Mouse (Mus musculus) hindbrain, embryonic 10.5 days (tissue): ENCODE results near the gene Tbc1d22a. TPM values are rescaled to one million over a fixed set of nuclear protein-coding genes. Genes with fewer than 3 reads are reported as not detected.

ENCODE experiments used
- DNase-seq: peaks from one replicate; pipeline ENCODE4 v3.0.0-alpha.2; 2017; ENCODE audit warnings: low spot score
- H3K27ac ChIP-seq: fragments of 300-500 bp; sonication (generic); 2 replicates; pipeline ENCODE4 v1.5.1; 2016; ENCODE audit warnings: mild to moderate bottlenecking, moderate library complexity
- H3K27me3 ChIP-seq: fragments of 300-500 bp; sonication (generic); 2 replicates; pipeline ENCODE4 v1.6.1; 2016; ENCODE audit warnings: mild to moderate bottlenecking; ENCODE audit not compliant: poor library complexity, insufficient read depth, severe bottlenecking
- H3K36me3 ChIP-seq: fragments of 300-500 bp; sonication (generic); 2 replicates; pipeline ENCODE4 v1.6.1; 2016; ENCODE audit warnings: mild to moderate bottlenecking, moderate library complexity
- H3K4me1 ChIP-seq: fragments of 300-500 bp; sonication (generic); replicated peaks from 2 replicates; pipeline ENCODE4 v1.6.1; 2016; ENCODE audit warnings: mild to moderate bottlenecking
- H3K4me3 ChIP-seq: fragments of 300-500 bp; sonication (generic); 2 replicates; pipeline ENCODE4 v1.5.1; 2016; ENCODE audit warnings: mild to moderate bottlenecking, moderate library complexity
- H3K9me3 ChIP-seq: fragments of 300-500 bp; sonication (generic); 2 replicates; pipeline ENCODE4 v1.6.1; 2016; ENCODE audit warnings: mild to moderate bottlenecking, moderate library complexity
- WGBS: fragments of 180-500 bp; shearing (Covaris S2); methylation state at CpG from one replicate; pipeline ENCODE4 v1.1.7; 2016; 5-methylcytosine and 5-hydroxymethylcytosine counted together
- polyA plus RNA-seq: library from polyadenylated mRNA; unstranded; fragments of >200 nt; fragmentation: Nextera tagmentation; extraction: Ambion mirVana; gene quantifications from 2 replicates; pipeline ENCODE4 v1.2.1, GENCODE M21; 2016

Gene Tbc1d22a
- polyA plus RNA-seq, 1 experiment from 2014 or later: 13.4 TPM

DNA sequence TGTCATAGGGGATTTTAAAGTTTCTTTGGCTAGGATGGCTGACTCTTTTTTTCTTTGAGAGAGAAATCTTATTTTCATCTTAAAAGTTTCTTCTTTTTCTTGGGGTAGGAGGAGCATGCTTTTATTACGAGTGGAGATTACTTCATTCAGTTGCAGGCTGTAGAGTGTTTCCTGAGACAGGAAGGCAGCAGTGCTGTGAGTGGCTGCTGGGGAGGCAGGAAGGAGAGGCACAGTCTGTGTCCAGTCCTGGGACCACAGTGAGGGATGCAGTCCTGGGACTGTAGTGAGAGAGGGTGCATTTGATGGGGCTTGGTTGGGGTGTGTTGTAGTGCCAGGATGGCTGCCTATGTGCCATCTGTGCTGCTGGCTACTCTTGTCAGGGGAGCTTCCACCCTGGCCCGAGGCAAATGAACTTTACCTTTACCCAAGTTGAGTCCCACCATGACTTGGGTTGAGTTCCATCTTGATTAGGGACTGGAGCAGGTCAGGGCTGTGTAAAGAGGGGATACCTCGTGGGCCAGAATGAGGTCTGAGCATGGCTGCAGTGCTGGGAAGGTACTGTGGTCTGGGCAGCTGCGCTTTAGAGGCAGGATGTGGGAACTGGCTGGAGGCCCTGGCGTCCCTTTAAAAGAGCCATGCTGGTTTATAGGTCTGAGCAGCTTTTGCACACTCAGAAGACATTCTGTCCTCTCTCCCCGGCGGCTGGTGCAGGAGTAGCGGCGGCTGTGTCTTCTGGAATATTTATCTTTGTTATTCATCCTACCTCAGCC, 43.8 kb downstream of the Tbc1d22a start:
- Histone ChIP-seq H3K27ac (peak overlapping the region; percentile 12; the same call in 1 of the 2 replicates), H3K4me3 (no peak overlapping the region), H3K4me1 (peaks cover 35% of the 10 kb centered on the region), H3K9me3 (no peaks in the 10 kb centered on the region), H3K27me3 (no peaks in the 10 kb centered on the region; the same call in 1 of the 2 replicates), H3K36me3 (no peaks in the 10 kb centered on the region)
- DNase-seq: no peak
- 90% methylated on average over 9 of the region's 9 CpGs for WGBS

DNA sequence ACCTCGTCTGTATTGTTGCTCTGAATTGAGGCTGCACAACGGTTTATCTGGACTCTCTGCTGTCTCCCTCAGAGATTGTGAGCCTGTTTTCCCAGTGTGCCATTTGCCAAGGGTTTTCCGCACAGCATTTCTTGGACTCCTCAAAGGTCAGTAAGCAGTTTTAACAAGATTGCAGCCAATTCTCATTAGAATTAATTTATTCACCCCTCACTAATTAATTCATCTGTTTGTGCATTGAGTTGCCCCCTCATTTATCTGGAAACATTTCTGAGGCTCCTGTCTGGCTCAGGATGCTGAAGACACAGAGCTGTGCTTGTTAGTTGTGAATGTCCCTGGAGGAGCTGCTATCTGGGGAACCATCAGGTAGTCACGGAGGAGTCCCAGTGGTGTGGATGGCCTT, 45.0 kb downstream of the Tbc1d22a start:
- Histone ChIP-seq H3K36me3 (no peaks in the 10 kb centered on the region), H3K4me3 (no peak overlapping the region), H3K27me3 (no peaks in the 10 kb centered on the region; the same call in 1 of the 2 replicates), H3K9me3 (no peaks in the 10 kb centered on the region), H3K4me1 (peaks cover 35% of the 10 kb centered on the region), H3K27ac (no peak overlapping the region)
- DNase-seq: no peak
- WGBS: 86% methylated on average over 4 of the region's 4 CpGs

DNA sequence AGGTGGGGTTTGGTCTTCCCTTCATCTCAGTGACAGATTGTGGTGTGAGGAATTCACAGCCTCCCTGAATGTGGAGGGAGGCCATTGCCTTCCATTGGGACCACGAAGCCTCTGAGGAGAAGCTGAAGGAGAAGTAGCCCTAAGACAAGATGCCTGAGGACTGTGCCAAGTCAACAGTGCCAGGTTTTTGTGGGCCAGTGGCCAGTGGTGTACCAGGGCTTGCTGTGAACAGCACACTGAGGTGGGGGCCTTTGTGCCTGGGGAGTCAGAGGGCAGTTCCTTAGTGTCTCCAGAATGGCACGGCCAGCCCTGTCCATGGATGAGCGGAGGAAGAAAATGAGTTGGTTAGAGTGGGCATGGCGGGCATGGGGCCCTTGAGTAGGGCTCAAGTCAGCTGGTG, 45.9 kb downstream of the Tbc1d22a start:
- WGBS: 89% methylated on average over 4 of the region's 4 CpGs
- H3K9me3 ChIP-seq: no peaks in the 10 kb centered on the region
- H3K4me3 ChIP-seq: no peak overlapping the region

DNA sequence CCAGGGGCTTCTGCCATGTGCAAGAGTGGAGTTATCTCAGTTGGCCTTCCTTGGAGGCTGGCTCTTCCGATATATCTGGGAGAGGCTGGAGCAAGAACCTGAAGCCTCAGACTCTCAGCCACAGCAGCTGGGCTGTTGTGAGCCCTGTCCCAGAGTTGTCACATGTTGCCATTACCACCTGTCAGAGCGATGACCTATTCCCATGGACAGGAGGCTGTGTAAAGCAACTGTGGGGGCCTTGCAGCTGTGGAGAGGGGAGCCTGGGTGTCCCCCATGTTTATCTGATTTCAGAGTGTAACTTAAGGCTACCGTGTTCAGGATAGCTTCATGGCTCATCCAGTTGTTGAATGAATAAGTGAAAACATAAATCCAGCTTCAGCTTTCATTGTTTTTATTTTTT, 50.1 kb downstream of the Tbc1d22a start:
- no peaks in the 10 kb centered on the region for H3K36me3 ChIP-seq
- H3K9me3 ChIP-seq: no peaks in the 10 kb centered on the region
- 80% methylated on average over 3 of the region's 3 CpGs for whole genome bisulfite sequencing
- peaks cover 40% of the 10 kb centered on the region for H3K4me1 ChIP-seq
- no peak overlapping the region for H3K27ac ChIP-seq
- no peaks in the 10 kb centered on the region for H3K27me3 ChIP-seq
- no peak overlapping the region for H3K4me3 ChIP-seq
- no peak for DNase-seq

More for the DNA sequence above, 45.9 kb downstream of the Tbc1d22a start:
- H3K27ac ChIP-seq: no peak overlapping the region; the same call in 1 of the 2 replicates
- peaks cover 41% of the 10 kb centered on the region for H3K4me1 ChIP-seq
- H3K36me3 ChIP-seq: no peaks in the 10 kb centered on the region
- H3K27me3 ChIP-seq: no peaks in the 10 kb centered on the region; the same call in 1 of the 2 replicates
- DNase-seq: no peak

DNA sequence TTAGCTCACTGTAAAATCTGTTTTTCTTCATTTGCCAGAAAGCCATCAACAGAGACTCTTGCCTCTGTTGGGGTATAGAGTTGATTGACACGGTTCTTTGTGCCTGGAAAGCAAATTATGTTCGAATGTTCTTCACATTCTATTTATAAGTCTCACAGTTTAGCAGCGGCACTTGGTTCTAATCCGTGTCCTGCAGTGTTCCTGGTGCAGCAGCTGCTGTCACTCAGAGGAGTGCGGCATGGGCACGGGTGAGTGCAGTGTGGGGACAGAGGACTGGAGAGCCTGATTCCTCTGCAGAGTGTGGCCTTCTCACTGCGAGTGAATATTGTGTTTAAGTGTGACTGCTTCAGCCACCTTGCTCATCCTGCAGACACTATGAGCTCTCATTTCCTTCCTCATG, 50.5 kb downstream of the Tbc1d22a start:
- Histone ChIP-seq H3K27me3 (no peaks in the 10 kb centered on the region), H3K9me3 (no peaks in the 10 kb centered on the region), H3K4me3 (no peak overlapping the region), H3K36me3 (no peaks in the 10 kb centered on the region), H3K4me1 (peaks cover 38% of the 10 kb centered on the region), H3K27ac (no peak overlapping the region)
- WGBS: 75% methylated on average over 7 of the region's 7 CpGs
- DNase-seq: no peak

DNA sequence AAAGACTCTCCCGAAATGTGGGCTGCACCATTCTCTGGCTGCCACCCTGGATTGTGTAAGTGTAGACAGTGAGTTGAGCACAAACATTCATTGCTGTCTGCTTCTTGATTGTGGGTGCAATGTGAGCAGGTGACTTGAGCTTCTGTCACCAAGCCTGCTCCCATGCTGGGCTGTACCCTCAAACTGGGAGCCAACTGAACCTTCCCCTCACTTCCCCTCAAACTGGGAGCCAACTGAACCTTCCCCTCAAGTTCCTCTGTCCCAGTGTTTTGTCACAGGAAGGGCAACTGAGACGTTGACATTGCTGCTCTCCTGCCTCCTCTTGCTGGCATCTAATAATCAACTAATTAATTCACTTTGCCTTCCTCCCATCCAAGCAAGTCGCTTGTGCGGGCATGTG, 52.7 kb downstream of the Tbc1d22a start:
- Histone ChIP-seq H3K4me3 (no peak overlapping the region), H3K4me1 (peaks cover 28% of the 10 kb centered on the region), H3K27ac (no peak overlapping the region), H3K9me3 (no peaks in the 10 kb centered on the region), H3K36me3 (no peaks in the 10 kb centered on the region), H3K27me3 (no peaks in the 10 kb centered on the region)
- WGBS: 79% methylated on average over 4 of the region's 4 CpGs
- DNase-seq: no peak

DNA sequence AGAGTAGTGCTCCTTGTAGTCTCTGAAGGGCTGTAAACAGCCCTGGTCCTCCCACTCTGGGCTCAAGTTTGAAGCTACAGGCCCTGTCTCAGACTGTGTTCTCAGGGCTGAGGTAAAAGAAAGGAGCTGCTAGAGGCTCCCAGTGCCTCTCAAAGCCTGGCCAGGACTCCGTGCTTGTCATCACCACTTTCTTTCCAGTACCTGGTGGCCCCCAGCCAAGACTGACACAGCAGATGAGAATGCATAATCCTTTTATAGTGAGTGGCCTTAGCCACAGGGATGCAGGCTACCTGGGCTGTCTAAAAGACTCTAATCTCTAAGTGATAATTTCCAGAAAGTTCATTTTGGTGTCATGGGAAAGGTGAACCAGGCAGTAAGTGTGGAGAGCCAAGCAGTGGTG, 54.3 kb downstream of the Tbc1d22a start:
- Histone ChIP-seq H3K27ac (no peak overlapping the region), H3K9me3 (no peaks in the 10 kb centered on the region)
- 100% methylated on average over 1 of the region's 1 CpGs for WGBS

DNA sequence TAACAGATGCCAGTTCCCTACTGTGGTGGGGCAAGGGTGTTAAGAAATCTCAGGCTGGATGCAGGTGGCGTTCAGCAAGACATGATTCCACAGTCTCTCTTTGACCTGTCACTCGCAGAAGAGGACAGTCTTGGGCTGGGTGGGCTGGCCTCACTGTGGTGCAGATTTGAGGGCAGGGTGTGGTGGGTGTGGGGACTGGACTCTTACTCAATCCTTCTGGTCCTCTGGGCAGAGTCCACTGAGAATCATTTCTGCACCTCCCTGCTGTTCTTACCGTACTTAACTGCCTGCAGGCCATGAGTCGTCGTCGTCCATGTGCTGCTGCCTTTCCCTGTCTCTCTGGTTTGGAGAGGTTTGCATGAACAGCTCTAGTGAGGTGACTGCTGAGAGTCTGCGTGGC, 61.5 kb downstream of the Tbc1d22a start:
- Histone ChIP-seq H3K9me3 (no peaks in the 10 kb centered on the region), H3K27me3 (no peaks in the 10 kb centered on the region), H3K4me3 (no peak overlapping the region), H3K4me1 (peaks cover 53% of the 10 kb centered on the region), H3K27ac (peak overlapping the region; percentile 46; the same call in 1 of the 2 replicates), H3K36me3 (no peaks in the 10 kb centered on the region)
- WGBS: 85% methylated on average over 7 of the region's 7 CpGs
- DNase-seq: no peak

More for the DNA sequence above, 54.3 kb downstream of the Tbc1d22a start:
- DNase-seq: no peak
- Histone ChIP-seq H3K4me1 (peaks cover 20% of the 10 kb centered on the region), H3K27me3 (no peaks in the 10 kb centered on the region), H3K36me3 (no peaks in the 10 kb centered on the region), H3K4me3 (no peak overlapping the region)

DNA sequence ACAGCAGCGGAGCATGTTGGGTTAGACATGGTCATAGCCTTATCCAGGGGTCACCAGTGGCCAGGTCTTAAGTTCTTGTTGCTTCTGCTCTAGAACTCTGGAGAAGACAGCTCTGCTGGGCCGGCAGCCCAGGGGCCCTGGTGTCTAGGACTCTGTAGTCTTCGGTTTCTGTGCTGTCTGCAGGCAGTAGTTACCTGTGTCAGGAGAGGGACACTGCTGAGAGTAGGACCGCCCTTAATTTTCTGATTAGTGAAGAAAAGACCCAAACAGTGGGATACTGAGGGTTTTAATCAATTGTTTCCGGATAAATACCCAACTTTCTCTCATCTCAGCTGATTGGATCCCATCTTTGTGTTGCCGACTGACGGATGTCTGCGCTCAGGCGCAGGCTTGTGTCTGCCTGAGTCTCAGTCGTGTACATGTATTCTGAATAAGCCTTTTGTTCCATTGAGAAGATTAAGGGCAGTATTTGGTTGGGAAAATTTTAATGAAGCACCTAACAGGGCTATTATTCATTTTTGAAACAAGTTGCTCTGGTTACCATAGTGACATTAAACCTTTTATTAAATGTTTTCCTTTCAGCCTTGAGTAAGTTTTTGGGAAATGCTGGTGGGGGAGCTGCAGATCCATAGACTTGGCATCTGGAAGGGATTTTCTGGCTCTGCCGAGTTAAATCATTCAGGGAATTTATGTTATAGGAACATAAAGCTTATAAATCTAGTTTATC, 62.4 kb downstream of the Tbc1d22a start:
- 58% methylated on average over 11 of the region's 11 CpGs for WGBS
- Histone ChIP-seq H3K4me3 (no peak overlapping the region), H3K4me1 (peaks cover 59% of the 10 kb centered on the region)

DNA sequence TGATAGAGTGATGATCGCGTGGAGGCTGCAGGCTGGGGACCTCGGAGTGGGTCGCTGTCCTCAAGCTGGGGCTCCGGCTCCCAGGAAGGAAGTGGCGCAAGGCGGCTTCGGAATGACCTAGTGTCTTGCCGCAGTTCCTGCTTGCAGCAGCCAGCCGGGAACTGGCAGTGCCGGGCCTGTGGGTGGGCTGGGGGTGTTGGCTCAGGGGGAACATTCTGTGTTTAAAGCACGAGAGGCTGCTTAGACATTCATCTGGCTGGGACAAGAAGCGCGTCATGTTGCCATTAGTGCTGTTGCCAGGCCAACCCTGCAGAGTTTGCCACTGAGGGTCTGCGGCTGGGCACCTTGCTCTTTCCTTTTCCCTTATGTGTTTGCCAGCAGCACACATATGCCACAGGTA, 63.2 kb downstream of the Tbc1d22a start:
- Histone ChIP-seq H3K4me3 (no peak overlapping the region), H3K4me1 (peaks cover 59% of the 10 kb centered on the region), H3K36me3 (no peaks in the 10 kb centered on the region), H3K27ac (peak overlapping the region; percentile 66), H3K27me3 (no peaks in the 10 kb centered on the region), H3K9me3 (no peaks in the 10 kb centered on the region)
- 66% methylated on average over 15 of the region's 15 CpGs for WGBS
- peak; percentile 13 for DNase-seq

More for the DNA sequence above, 62.4 kb downstream of the Tbc1d22a start:
- Histone ChIP-seq H3K36me3 (no peaks in the 10 kb centered on the region), H3K27ac (peak overlapping the region; percentile 46; the same call in 1 of the 2 replicates), H3K27me3 (no peaks in the 10 kb centered on the region), H3K9me3 (no peaks in the 10 kb centered on the region)
- no peak for DNase-seq

DNA sequence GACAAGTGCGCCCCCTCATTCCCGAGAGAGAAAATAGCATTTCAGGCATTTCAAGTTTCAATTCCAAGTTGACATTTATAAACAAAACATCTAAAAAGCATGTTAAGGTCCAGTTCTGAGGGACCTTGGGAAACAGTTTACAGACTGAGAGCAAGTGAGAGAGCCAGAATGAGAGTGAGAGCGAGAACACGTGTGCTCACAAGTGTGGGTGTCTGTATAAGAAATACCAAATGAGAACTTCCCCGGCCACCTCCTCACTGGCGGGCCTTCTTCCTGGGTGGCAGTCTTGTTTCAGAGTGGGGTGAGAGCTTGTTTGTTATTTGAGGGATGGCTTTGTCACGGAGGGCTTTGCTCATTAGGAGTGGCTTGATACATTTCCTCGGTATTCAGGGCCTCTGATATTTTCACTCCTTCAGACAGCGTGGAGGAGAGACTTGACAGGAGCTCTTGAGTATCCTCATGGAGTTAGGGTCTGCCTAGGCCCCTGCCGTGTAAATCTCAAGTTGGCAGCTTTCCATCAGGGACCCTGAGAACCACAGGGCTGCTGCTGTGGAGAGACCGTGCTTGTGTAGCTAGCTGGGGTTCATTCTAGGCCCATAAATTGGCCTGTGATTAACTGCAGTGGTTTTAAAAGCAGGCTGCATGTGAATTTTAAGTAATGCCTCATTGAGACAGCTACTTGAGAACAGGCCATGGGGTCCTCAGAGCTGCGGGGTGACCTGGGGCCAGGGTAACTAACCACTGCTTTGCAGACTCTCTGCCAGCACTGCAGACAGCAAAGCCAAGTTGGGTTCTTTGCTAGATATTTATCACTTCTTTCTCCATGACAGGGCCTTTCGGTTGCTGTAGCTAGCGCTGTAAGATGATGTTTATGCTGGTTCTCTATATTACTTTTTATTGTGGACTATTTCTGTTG, 65.1 kb downstream of the Tbc1d22a start:
- no peaks in the 10 kb centered on the region for H3K27me3 ChIP-seq

DNA sequence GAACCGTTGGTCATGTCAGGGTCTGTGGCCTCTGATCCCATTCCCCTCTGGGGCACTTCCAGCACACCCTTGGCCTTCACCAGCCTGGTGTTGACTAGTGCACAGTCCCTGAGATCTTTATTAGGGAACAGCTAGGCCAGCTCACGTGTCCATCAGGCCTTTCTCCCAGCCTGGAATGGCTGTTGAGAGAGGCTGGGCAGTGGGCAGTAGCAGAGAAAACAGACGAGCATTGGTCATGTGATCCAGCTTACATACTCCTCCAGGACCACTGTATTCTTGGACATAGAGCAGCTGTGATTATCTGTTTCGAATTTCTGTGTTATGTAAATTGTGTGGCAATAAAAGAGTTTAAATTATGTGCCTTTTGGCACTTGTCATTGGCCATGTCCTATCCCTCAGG, 65.9 kb downstream of the Tbc1d22a start:
- Histone ChIP-seq H3K36me3 (no peaks in the 10 kb centered on the region), H3K4me1 (peaks cover 63% of the 10 kb centered on the region), H3K4me3 (no peak overlapping the region), H3K27ac (no peak overlapping the region), H3K9me3 (no peaks in the 10 kb centered on the region), H3K27me3 (no peaks in the 10 kb centered on the region)
- DNase-seq: no peak
- WGBS: 70% methylated on average over 4 of the region's 4 CpGs

More for the DNA sequence above, 65.1 kb downstream of the Tbc1d22a start:
- H3K36me3 ChIP-seq: no peaks in the 10 kb centered on the region
- H3K27ac ChIP-seq: no peak overlapping the region
- no peaks in the 10 kb centered on the region for H3K9me3 ChIP-seq
- DNase-seq: no peak
- WGBS: 89% methylated on average over 14 of the region's 14 CpGs
- peaks cover 66% of the 10 kb centered on the region for H3K4me1 ChIP-seq
- no peak overlapping the region for H3K4me3 ChIP-seq
